Mouse (Mus musculus): ENCODE measurements around the gene Sox3.

- TF ChIP-seq POLR2A (IDR thresholded peaks at IDR 0.05; ENCODE audit: low read depth, low read length) = no peak
- TF ChIP-seq USF1 (IDR thresholded peaks at IDR 0.05; ENCODE audit: low read depth, low read length) = no peak
- TF ChIP-seq KAT2A (IDR thresholded peaks at IDR 0.05; ENCODE audit: insufficient replicate concordance, low read length) = no peak
Measured at GRCm38 (mm10) chrX:60893720-60894543, 702 bp upstream of the Sox3 start.

Data from CH12.LX (cell line).